Mouse (Mus musculus): ENCODE data around the gene Spo11. TPM values are rescaled to one million over a fixed set of nuclear protein-coding genes. Genes with fewer than 3 reads are reported as not detected.

Spo11 gene
- 0.14 and 0.15 TPM in 2 replicates for polyA plus RNA-seq (2012; rRNA removed)

DNA sequence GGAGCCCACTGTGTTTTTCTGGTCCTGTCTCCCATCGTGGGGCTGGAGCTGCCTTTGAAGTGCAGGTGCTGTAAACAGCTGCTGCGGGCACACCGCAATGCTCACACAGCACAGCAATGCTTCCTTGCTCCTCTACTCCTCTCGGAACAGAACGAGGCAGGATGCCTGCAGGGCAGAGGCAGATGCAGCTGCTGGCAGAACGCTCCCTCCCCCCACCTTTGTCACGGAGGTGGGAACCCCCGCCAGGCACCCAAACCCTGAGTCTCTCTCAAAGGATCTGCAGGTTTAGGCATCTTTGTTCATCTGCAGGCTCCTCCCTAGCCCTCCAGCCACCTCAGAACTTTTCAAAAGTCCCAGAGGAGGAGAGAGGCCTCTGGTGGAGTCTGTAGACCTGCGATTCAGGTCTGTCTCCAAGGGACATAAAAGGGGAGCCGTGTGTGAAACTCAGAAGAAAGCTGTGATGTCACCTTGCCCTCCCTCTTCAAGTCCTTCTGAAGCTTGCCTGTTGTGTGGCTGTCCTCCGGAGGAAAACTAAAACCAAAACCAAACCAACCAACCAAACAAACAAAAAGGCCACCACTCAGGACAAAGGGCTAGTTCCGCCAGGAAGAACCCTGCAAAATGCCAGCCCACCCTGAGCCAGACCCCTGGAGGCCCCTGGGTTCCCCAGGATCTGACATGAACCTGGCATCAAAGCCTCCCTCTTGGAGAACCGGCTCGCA lies at the start of gene Spo11:
Spo11 (plus strand) TSS at position 292 of the 722 bp plus-strand sequence.
- TF ChIP-seq POLR2A (IDR thresholded peaks at IDR 0.05; ENCODE audit: borderline replicate concordance, extremely low read depth, low read depth, low read length) (no peak), CTCF (IDR thresholded peaks at IDR 0.05; ENCODE audit: insufficient read depth, low read length) (no peak)
- peak within 1 kb of the TSS; percentile 29 for H3K4me3 ChIP-seq (replicated peaks; ENCODE audit: extremely low read depth, low read depth, low read length)
- no peaks in the 10 kb centered on the region for H3K4me1 ChIP-seq (ENCODE audit: control insufficient read depth, insufficient read depth, low read length)
- no peak for DNase-seq
- 29% methylated on average over 14 of the region's 14 CpGs for WGBS

DNA sequence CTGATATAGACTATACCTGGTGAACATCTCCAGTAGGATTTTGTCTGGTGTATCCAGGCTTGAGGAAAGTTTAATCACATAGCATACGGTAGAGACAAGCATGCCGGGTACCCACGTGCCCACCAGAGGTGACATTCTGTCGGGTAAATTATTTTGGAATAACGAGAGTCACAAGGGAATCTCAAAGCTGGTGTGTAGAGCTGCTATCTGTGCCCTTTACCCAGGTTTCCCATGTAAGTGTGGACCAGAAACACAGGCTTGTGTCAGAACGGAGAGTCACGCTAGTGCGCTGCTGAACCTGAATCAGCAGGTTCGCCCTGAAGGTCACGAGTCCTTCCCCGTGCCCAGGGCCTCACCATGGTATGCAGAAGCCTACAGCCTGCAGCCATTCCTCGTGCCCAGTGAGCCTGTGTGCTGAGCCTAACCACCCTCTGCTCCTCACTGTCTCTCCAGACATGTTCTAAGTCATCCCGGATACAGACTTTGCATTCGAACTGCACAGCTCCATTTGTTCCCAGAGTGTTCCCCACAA lies 47.5 kb upstream of the Spo11 start:
- no peak overlapping the region for H3K4me3 ChIP-seq (replicated peaks; ENCODE audit: extremely low read depth, low read depth, low read length)
- no peak for TF ChIP-seq CTCF (IDR thresholded peaks at IDR 0.05; ENCODE audit: insufficient read depth, low read length)
- no peak for TF ChIP-seq POLR2A (IDR thresholded peaks at IDR 0.05; ENCODE audit: borderline replicate concordance, extremely low read depth, low read depth, low read length)
- DNase-seq = no peak
- 88% methylated on average over 14 of the region's 14 CpGs for WGBS
- H3K4me1 ChIP-seq (ENCODE audit: control insufficient read depth, insufficient read depth, low read length) = no peaks in the 10 kb centered on the region

DNA sequence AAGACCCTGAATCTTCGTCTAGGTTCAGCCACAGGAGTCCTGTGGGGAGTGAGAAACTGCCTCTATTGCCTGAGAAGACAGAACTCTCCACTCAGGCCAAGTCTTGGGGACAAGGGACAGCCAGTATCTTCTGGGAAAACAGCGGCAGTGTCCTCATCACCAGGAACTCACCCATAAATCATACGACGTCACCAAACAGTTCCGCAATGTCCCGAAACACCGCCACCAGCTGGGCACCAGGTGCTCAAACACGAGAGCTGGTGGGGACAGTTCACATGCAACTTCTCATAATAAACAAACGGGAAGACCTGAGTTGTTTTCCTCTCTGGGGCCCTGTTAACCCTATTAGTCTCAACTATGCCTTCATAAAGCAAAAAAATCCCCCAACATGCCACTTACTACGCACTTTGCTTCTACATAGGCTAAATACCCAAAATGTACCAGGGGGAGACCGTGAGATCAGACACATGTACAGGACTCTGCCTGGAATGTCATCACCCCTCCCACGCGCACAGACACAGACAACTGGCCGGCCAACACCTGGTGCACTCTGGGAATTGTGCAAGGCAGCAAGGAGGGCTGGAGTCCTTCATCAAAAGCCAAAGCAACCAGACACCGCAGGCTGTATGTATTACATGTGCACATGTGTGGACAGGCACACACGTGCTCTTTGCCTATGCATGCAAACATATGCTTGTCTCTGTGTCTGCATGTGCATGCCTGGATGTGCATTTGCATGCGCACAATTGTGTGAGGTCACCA lies 46.2 kb upstream of the Spo11 start:
- H3K4me1 ChIP-seq (ENCODE audit: control insufficient read depth, insufficient read depth, low read length) = no peaks in the 10 kb centered on the region
- no peak overlapping the region for H3K4me3 ChIP-seq (replicated peaks; ENCODE audit: extremely low read depth, low read depth, low read length)
- DNase-seq = no peak
- 81% methylated on average over 17 of the region's 17 CpGs for WGBS
- TF ChIP-seq CTCF (IDR thresholded peaks at IDR 0.05; ENCODE audit: insufficient read depth, low read length) (no peak), POLR2A (IDR thresholded peaks at IDR 0.05; ENCODE audit: borderline replicate concordance, extremely low read depth, low read depth, low read length) (no peak)

DNA sequence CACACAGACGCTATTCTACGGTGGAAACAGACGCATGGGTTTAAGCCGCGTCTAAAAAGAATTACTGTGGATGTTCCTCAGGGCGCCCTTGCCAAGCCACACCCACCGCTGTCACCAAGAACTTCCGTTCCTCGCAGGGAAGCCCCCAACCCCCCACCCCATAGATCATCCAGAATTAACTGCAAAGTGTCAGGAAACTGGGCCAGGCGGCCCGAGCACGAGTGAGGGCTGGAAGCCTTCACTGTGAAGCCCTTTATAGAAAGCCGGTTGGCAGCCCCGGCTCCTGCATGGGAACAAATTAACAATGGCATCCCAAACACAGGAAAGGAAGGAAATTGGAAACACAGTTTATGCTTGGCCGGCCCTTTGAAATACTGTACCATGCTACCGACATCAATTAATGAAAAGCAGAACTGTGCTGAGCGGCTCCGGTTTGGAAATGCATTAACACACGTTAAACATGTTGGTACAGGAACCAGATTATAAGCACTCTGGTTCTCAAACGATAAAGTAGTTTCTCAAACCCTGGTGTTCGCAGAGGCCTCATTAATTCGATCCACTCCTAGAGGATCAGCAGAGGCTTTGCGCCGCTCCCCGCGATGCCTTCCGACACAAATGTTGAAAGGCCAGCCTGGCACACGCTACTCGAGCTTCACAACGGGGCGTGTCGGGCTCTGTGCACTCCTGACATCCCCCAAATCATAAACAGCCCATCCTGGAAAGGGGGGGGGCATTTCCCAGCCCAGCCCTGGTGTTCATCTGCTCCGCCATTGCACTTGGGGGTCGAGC lies 43.7 kb upstream of the Spo11 start:
- 10% methylated on average over 34 of the region's 34 CpGs for WGBS
- TF ChIP-seq CTCF (IDR thresholded peaks at IDR 0.05; ENCODE audit: insufficient read depth, low read length) (no peak), POLR2A (IDR thresholded peaks at IDR 0.05; ENCODE audit: borderline replicate concordance, extremely low read depth, low read depth, low read length) (no peak)
- no peaks in the 10 kb centered on the region for H3K4me1 ChIP-seq (ENCODE audit: control insufficient read depth, insufficient read depth, low read length)
- no peak overlapping the region for H3K4me3 ChIP-seq (replicated peaks; ENCODE audit: extremely low read depth, low read depth, low read length)
- DNase-seq = peak; percentile 8

DNA sequence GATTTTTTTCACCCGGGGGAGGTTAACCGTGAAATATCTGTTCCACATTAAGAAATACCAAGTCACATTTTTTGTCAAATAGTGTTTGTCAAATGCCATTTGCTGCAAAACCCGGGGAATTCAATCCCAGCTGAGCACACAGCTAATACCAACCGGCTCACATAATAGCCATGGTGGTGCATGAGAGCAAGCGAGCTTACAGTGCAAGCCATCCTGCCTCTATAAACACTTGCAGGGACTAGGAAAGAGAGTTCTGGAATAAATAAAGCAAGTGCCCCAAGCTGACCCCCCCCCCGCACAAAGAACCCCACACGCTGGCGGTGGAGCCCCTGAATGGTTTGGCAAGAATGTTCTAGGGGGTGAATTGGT lies 43.1 kb upstream of the Spo11 start:
- WGBS = 18% methylated on average over 8 of the region's 8 CpGs
- no peak for DNase-seq
- TF ChIP-seq CTCF (IDR thresholded peaks at IDR 0.05; ENCODE audit: insufficient read depth, low read length) (no peak), POLR2A (IDR thresholded peaks at IDR 0.05; ENCODE audit: borderline replicate concordance, extremely low read depth, low read depth, low read length) (no peak)
- Histone ChIP-seq H3K4me3 (replicated peaks; ENCODE audit: extremely low read depth, low read depth, low read length) (no peak overlapping the region), H3K4me1 (ENCODE audit: control insufficient read depth, insufficient read depth, low read length) (no peaks in the 10 kb centered on the region)

DNA sequence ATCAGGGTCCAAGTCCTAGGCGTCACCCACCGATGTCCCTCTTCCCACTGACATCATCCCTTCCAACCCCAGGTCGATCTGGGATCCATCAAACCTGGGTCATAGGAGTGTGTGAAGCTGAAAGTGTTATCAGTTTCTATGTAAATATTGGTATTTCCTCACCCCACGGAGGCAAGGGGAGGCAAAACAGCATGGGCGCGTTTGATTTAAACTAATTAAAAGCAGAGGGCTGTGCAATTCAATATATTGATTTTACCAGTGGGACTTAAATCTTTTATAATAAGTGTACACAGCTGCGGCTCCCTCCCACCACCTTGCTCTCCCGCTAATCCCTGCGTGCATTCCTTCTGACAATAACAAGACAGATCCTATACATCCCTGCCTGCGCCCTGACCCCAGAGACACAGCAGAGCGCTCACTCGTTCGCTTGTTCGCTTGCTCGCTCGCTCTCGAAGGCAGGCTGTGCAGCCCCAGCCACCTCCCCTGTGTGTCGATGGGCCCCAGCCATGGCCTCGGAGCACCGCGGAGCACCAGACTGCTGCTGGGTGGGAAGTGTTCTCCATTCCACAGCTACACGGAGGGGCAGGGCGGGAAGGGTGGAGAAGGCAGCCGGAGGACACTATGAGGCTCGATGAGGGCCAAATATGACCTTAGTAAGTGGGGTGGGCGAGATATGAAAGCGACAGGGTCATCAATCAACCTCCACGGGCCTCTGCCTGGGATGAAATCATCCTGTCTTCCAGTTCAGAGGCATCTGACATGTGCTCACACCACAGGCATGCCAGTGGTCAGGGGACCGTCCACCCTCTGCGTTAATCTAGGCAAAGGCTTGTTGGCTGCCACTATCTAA lies 42.4 kb upstream of the Spo11 start:
- DNase-seq = no peak
- Histone ChIP-seq H3K4me3 (replicated peaks; ENCODE audit: extremely low read depth, low read depth, low read length) (no peak overlapping the region), H3K4me1 (ENCODE audit: control insufficient read depth, insufficient read depth, low read length) (no peaks in the 10 kb centered on the region)
- WGBS = 48% methylated on average over 30 of the region's 30 CpGs
- no peak for TF ChIP-seq POLR2A (IDR thresholded peaks at IDR 0.05; ENCODE audit: borderline replicate concordance, extremely low read depth, low read depth, low read length)
- TF ChIP-seq CTCF (IDR thresholded peaks at IDR 0.05; ENCODE audit: insufficient read depth, low read length) = no peak

DNA sequence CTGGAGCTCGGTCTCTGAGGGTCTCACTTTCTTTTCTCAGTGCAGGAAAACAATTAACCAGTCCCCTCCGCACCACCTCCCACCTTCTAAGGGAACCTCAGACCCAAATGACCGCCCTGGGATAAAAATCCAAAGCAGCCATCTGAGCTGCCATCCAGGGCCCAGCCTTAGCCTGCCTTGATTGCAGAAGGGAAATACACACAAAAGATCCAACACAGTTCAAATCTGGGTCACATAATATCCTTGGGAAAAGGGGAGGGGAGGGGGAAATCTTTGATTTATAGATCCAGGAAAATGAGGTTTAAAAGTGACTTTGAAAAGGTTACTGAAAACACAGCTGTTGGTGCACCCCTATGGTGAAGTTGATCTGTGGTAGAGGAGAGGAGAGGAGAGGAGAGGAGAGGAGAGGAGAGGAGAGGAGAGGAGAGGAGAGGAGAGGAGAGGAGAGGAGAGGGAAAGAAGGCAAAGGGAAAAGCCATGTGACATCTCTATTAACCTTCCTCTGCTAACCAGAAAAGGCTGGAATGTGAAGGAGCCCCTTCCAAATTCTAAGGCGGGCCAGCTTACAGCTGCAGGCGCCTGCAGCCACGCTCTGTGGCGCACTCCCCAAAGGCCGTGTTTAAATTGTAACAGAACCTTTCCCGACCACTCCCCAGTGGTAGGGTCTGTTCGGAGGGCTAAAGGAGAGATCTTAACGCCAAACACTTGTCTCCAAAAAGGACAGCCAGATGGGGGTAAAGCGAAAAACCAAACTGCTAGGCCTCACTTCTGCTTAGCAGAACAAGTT lies 41.5 kb upstream of the Spo11 start:
- peaks cover 4% of the 10 kb centered on the region; the same call in 1 of the 2 replicates for H3K4me1 ChIP-seq (ENCODE audit: control insufficient read depth, insufficient read depth, low read length)
- 84% methylated on average over 12 of the region's 12 CpGs for WGBS
- no peak overlapping the region for H3K4me3 ChIP-seq (replicated peaks; ENCODE audit: extremely low read depth, low read depth, low read length)
- TF ChIP-seq CTCF (IDR thresholded peaks at IDR 0.05; ENCODE audit: insufficient read depth, low read length) = no peak
- no peak for TF ChIP-seq POLR2A (IDR thresholded peaks at IDR 0.05; ENCODE audit: borderline replicate concordance, extremely low read depth, low read depth, low read length)
- DNase-seq = no peak

DNA sequence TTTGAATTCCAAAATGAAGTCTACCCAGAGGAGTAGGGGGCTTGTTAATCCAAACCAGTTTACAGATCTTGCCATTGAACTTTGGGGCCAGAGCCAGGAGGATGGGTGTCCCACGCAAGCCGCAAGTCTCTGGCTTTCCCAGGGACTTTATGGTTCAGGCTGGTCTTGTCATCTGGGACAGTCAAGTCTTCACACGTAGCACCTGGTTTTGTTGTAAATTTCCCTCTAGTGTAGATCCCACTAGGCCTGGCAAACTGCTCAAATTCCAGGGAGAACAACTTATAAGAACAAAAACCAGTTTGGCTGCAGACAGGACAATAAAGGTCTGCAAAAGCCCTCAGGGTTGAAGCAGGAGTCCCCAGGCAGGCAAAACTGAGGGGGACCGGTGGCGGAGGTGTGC lies 40.7 kb upstream of the Spo11 start:
- Histone ChIP-seq H3K4me3 (replicated peaks; ENCODE audit: extremely low read depth, low read depth, low read length) (no peak overlapping the region), H3K4me1 (ENCODE audit: control insufficient read depth, insufficient read depth, low read length) (peaks cover 5% of the 10 kb centered on the region; the same call in 1 of the 2 replicates)
- TF ChIP-seq POLR2A (IDR thresholded peaks at IDR 0.05; ENCODE audit: borderline replicate concordance, extremely low read depth, low read depth, low read length) (no peak), CTCF (IDR thresholded peaks at IDR 0.05; ENCODE audit: insufficient read depth, low read length) (no peak)
- WGBS = 89% methylated on average over 5 of the region's 5 CpGs
- DNase-seq = no peak

All from lung, adult 2 months (tissue).